Mouse (Mus musculus): ENCODE results near the gene Ube2b. TPM values are rescaled to one million over a fixed set of nuclear protein-coding genes. Genes with fewer than 3 reads are reported as not detected.

The Ube2b gene
- polyA plus RNA-seq, 1 experiment from 2014 or later: 183 TPM

- ATAC-seq (ENCODE audit: low FRiP score, low TSS enrichment) (peak; percentile 37), DNase-seq (ENCODE audit: low spot score) (peak; percentile 81)
- H3K27ac ChIP-seq (replicated peaks): peak overlapping the region; percentile 98
- WGBS: 0% methylated on average over 29 of the region's 29 CpGs
- peak overlapping the region; percentile 95 for H3K4me3 ChIP-seq (ENCODE audit: low read depth, low read length)
- peaks cover 2% of the 10 kb centered on the region; the same call in 1 of the 2 replicates for H3K4me1 ChIP-seq (replicated peaks; ENCODE audit: control insufficient read depth, insufficient read depth)
- no peaks in the 10 kb centered on the region for H3K9me3 ChIP-seq (ENCODE audit: control insufficient read depth, low read length)
- H3K9ac ChIP-seq (ENCODE audit: low read length): peak overlapping the region; percentile 96
- H3K4me2 ChIP-seq (replicated peaks; ENCODE audit: low read depth): peak overlapping the region; percentile 86
- peaks cover 17% of the 10 kb centered on the region for H3K36me3 ChIP-seq (ENCODE audit: control insufficient read depth, insufficient read depth, low read length)
- TF ChIP-seq CTCF (IDR thresholded peaks at IDR 0.05; ENCODE audit: low read depth) (0 out of 2 replicates have a peak, but pooled peaks have one; percentile 6), EP300 (optimal IDR thresholded peaks at IDR 0.05) (no peak)
- no peaks in the 10 kb centered on the region for H3K27me3 ChIP-seq (ENCODE audit: control insufficient read depth, insufficient read depth, low read length)
These were observed 812 bp downstream of the Ube2b start for GRCm38 (mm10) chr11:51999611-52000289.

GRCm38 (mm10) chr11:51971644-51972043 is 28.9 kb downstream of the Ube2b start:
- Histone ChIP-seq H3K27me3 (ENCODE audit: control insufficient read depth, insufficient read depth, low read length) (no peaks in the 10 kb centered on the region), H3K9ac (ENCODE audit: low read length) (no peak overlapping the region), H3K36me3 (ENCODE audit: control insufficient read depth, insufficient read depth, low read length) (peaks cover 9% of the 10 kb centered on the region), H3K4me3 (ENCODE audit: low read depth, low read length) (no peak overlapping the region), H3K4me2 (replicated peaks; ENCODE audit: low read depth) (no peak overlapping the region), H3K27ac (replicated peaks) (no peak overlapping the region), H3K4me1 (replicated peaks; ENCODE audit: control insufficient read depth, insufficient read depth) (no peaks in the 10 kb centered on the region), H3K9me3 (ENCODE audit: control insufficient read depth, low read length) (no peaks in the 10 kb centered on the region)
- TF ChIP-seq EP300 (optimal IDR thresholded peaks at IDR 0.05): no peak
- TF ChIP-seq CTCF (IDR thresholded peaks at IDR 0.05; ENCODE audit: low read depth): no peak
- ATAC-seq (ENCODE audit: low FRiP score, low TSS enrichment): no peak
- WGBS: 89% methylated on average over 6 of the region's 6 CpGs
- DNase-seq (ENCODE audit: low spot score): no peak

- Histone ChIP-seq H3K4me1 (replicated peaks; ENCODE audit: control insufficient read depth, insufficient read depth) (no peaks in the 10 kb centered on the region), H3K4me3 (ENCODE audit: low read depth, low read length) (no peak overlapping the region), H3K27ac (replicated peaks) (no peak overlapping the region), H3K27me3 (ENCODE audit: control insufficient read depth, insufficient read depth, low read length) (no peaks in the 10 kb centered on the region), H3K4me2 (replicated peaks; ENCODE audit: low read depth) (no peak overlapping the region), H3K9me3 (ENCODE audit: control insufficient read depth, low read length) (no peaks in the 10 kb centered on the region), H3K9ac (ENCODE audit: low read length) (no peak overlapping the region), H3K36me3 (ENCODE audit: control insufficient read depth, insufficient read depth, low read length) (peaks cover 9% of the 10 kb centered on the region)
- TF ChIP-seq CTCF (IDR thresholded peaks at IDR 0.05; ENCODE audit: low read depth) (peak; percentile 44), EP300 (optimal IDR thresholded peaks at IDR 0.05) (no peak)
- ATAC-seq (ENCODE audit: low FRiP score, low TSS enrichment) (no peak), DNase-seq (ENCODE audit: low spot score) (no peak)
- 92% methylated on average over 2 of the region's 2 CpGs for WGBS
These were observed 31.1 kb downstream of the Ube2b start for GRCm38 (mm10) chr11:51969511-51969910.

DNA sequence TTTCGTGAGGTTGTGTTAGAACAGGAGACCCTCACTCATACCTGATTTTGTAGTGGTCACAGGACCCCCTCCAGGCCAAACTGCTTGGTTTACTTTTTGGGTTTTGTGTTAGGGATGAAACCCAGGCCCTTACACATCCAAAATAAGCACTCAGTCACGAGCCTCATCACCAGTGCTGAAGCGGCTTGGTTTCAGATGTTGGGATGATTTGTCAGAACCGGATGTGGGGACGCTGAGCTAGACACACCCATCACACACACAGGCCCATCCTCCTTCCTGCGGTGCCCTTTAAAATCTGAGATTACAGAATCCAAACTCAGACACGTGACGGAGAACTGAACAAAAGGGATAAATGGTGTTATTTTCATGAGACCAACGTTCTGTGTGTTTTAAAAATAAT is 31.7 kb downstream of the Ube2b start:
- no peak for TF ChIP-seq EP300 (optimal IDR thresholded peaks at IDR 0.05)
- TF ChIP-seq CTCF (IDR thresholded peaks at IDR 0.05; ENCODE audit: low read depth): no peak
- H3K36me3 ChIP-seq (ENCODE audit: control insufficient read depth, insufficient read depth, low read length): peaks cover 9% of the 10 kb centered on the region
- no peaks in the 10 kb centered on the region for H3K4me1 ChIP-seq (replicated peaks; ENCODE audit: control insufficient read depth, insufficient read depth)
- no peak overlapping the region for H3K4me3 ChIP-seq (ENCODE audit: low read depth, low read length)
- no peak for ATAC-seq (ENCODE audit: low FRiP score, low TSS enrichment)
- H3K9ac ChIP-seq (ENCODE audit: low read length): no peak overlapping the region
- H3K4me2 ChIP-seq (replicated peaks; ENCODE audit: low read depth): no peak overlapping the region
- no peaks in the 10 kb centered on the region for H3K9me3 ChIP-seq (ENCODE audit: control insufficient read depth, low read length)
- H3K27ac ChIP-seq (replicated peaks): no peak overlapping the region
- WGBS: 92% methylated on average over 9 of the region's 9 CpGs
- no peaks in the 10 kb centered on the region for H3K27me3 ChIP-seq (ENCODE audit: control insufficient read depth, insufficient read depth, low read length)
- no peak for DNase-seq (ENCODE audit: low spot score)

DNA sequence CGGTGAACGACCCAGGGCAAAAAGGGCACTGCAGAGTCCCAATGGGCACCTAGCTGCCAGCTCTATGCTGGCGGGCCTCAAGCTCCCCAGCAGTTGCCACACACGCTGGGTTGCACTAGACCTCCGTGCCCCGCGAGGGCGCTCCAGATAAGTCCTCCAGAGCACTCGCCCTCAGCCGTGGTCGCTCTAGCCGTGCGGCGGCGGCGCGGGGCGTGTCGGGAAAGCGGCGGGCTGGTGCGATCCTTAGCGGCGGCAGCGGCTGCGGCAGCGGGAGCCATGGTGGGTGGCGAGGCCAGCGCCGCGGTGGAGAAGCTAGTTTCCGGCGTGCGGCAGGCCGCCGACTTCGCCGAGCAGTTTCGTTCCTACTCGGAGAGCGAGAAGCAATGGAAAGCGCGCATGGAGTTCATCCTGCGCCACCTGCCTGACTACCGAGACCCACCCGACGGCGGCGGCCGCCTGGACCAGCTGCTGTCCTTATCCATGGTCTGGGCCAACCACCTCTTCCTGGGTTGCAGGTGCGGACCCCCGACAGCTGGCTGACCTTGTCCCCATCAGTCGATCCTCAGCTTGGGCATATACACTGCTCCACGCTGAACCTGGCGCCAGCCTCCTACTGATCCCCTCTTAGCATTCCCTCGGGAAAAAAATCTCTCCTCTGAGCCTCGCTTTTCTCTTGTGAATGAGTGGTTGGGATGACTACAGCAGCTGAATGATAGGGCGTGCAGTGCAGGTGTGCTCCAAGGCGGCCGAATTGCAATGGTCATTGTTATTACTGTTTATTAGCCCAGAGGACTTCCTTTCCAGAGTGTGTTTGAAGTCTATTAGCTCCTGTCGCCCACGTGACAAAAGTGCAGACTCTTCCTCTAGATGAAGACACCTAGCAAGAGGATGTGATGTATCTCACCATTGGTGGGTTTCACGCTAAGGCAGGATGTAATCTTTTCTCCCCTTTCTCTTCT is 32.8 kb downstream of the Ube2b start, which contains the start of gene Cdkn2aipnl:
TSS of gene Cdkn2aipnl (plus strand) at position 219 of the 959 bp plus-strand sequence.
- peak within 1 kb of the TSS; percentile 72 for H3K4me3 ChIP-seq (ENCODE audit: low read depth, low read length)
- peaks cover 6% of the 10 kb centered on the region for H3K36me3 ChIP-seq (ENCODE audit: control insufficient read depth, insufficient read depth, low read length)
- DNase-seq (ENCODE audit: low spot score) (peak; percentile 98), ATAC-seq (ENCODE audit: low FRiP score, low TSS enrichment) (peak; percentile 94)
- H3K27me3 ChIP-seq (ENCODE audit: control insufficient read depth, insufficient read depth, low read length): no peaks in the 10 kb centered on the region
- under 1% methylated on average over 48 of the region's 63 CpGs for WGBS
- peak within 1 kb of the TSS; percentile 95 for H3K4me2 ChIP-seq (replicated peaks; ENCODE audit: low read depth)
- H3K9ac ChIP-seq (ENCODE audit: low read length): peak within 1 kb of the TSS; percentile 70
- TF ChIP-seq EP300 (optimal IDR thresholded peaks at IDR 0.05) (no peak), CTCF (IDR thresholded peaks at IDR 0.05; ENCODE audit: low read depth) (peak; percentile 89)
- H3K9me3 ChIP-seq (ENCODE audit: control insufficient read depth, low read length): no peaks in the 10 kb centered on the region
- H3K4me1 ChIP-seq (replicated peaks; ENCODE audit: control insufficient read depth, insufficient read depth): no peaks in the 10 kb centered on the region
- H3K27ac ChIP-seq (replicated peaks): peak within 1 kb of the TSS; percentile 49; the same call in 1 of the 2 replicates

Measured in stomach, postnatal 0 days (tissue).